Mouse (Mus musculus) bone marrow macrophage, adult 2 months (primary cell): ENCODE results near the gene 1700020N01Rik.

Source experiments
- CTCF ChIP-seq: IDR thresholded peaks from 2 replicates; pipeline ENCODE4 v1.5.1; 2012; ENCODE audit warnings: low read depth, mild to moderate bottlenecking, low read length, moderate library complexity
- POLR2A ChIP-seq: IDR thresholded peaks from 2 replicates; pipeline ENCODE4 v1.6.1; 2012; ENCODE audit warnings: mild to moderate bottlenecking, low read depth, low read length, borderline replicate concordance

GRCm38 (mm10) chr10:21614520-21614919, 21.6 kb downstream of the 1700020N01Rik start:
- TF ChIP-seq CTCF (no peak), POLR2A (no peak)
